Mouse (Mus musculus) adrenal gland, postnatal 0 days (tissue): ENCODE data around the gene Adgrg4. TPM values are rescaled to one million over a fixed set of nuclear protein-coding genes. Genes with fewer than 3 reads are reported as not detected.

ENCODE experiments used
- polyA plus RNA-seq: library from polyadenylated mRNA; unstranded; fragments of >200 nt; fragmentation: Nextera tagmentation; extraction: Ambion mirVana; gene quantifications from 2 replicates; pipeline ENCODE4 v1.2.1, GENCODE M21; 2015

The Adgrg4 gene
- polyA plus RNA-seq: not detected in 2 replicates

DNA sequence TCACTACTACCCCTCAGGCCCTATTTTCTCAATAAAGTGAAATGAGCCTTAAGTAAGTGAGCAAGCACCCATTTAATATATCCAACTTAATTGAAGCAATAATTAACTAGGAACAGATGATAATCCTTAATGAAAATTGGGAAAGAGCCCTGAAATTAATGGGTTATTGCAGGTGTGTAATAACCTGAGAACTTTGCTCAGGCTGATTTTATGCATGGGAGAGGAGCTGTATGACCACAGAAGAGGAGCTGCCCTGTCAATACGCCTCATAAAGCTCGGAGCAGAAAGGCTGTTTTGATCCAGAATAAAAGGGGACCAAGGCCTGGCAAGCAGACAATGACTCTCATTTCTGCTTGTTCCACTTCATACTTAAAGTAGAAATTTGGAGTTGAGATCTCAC, at the start of gene Adgrg4:
Gene Adgrg4 (plus strand): TSS at position 301 of the 400 bp plus-strand sequence.

GRCm38 (mm10) chrX:56821765-56822603, 48.0 kb upstream of the Adgrg4 start, which contains the start of gene Map7d3:
Map7d3 (minus strand) TSS chrX:56822326.

GRCm38 (mm10) chrX:57042774-57043173, 172.8 kb downstream of the Adgrg4 start, which contains the start of gene Brs3:
Brs3 (plus strand) TSS chrX:57043074.

Other genes with a start within 250 kb of the Adgrg4 start
- gene Fhl1, start 138.4 kb upstream of the Adgrg4 start, polyA plus RNA-seq: 73.9 and 82.2 TPM in 2 replicates
- 2.9 and 3.8 TPM in 2 replicates for gene Map7d3, start 47.8 kb upstream of the Adgrg4 start, polyA plus RNA-seq
- not detected in 2 replicates for gene Brs3, start 172.9 kb downstream of the Adgrg4 start, polyA plus RNA-seq
- gene Htatsf1, start 183.4 kb downstream of the Adgrg4 start, polyA plus RNA-seq: 40.7 and 53.3 TPM in 2 replicates
- gene Vgll1, start 217.9 kb downstream of the Adgrg4 start, polyA plus RNA-seq: not detected in 2 replicates